Mouse (Mus musculus) adrenal gland, postnatal 14 days (tissue): Measurements from ENCODE around the gene Cped1. TPM values are rescaled to one million over a fixed set of nuclear protein-coding genes. Genes with fewer than 3 reads are reported as not detected.

Source experiments
- DNase-seq: peaks from one replicate; pipeline ENCODE4 v3.0.0; 2021; ENCODE audit warnings: mixed read lengths
- total RNA-seq: library from RNA; stranded (reverse); gene quantifications from 2 replicates; pipeline ENCODE4 v1.2.3, GENCODE M21; 2021

The Cped1 gene
- total RNA-seq, 1 experiment from 2014 or later: 31.3 TPM

DNA sequence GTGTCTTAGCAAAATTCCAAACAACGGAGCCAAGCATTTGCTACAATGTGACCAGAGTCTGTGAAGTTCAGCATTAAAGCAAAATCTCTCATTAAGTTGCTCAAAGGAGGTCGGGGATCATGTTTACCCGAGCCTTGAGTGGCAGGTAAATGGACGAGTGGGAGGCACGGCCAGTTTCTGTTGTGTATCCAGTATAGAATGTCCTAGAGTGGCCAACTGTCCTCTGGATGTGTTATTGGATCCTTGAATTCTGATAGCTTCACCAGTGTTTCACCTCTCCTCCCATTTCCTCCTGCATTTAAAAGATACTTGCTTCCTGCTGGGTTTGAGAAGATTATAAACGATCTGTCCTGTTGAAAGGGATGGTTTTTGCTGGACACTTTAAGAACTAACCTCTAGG is 14.4 kb downstream of the Cped1 start:
- no peak for DNase-seq

DNA sequence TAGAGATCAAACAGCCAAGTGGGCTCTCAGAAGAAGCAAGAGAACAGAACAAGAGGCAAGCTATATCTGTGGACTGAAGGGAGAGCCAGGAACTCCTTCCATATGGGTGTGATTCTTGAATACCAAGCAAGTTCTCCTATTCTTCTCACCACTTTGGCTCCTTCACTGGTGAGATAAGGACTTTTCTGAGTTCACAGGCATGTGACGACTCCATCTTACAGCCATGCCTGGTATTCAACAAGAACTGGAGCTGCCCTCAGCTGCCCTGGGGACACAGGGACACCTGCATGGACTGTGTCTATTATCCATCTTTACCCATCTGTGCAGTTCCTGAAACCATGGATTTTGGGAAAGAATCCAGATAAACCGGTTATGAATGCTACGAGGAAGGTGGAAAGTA is 15.2 kb downstream of the Cped1 start:
- DNase-seq: no peak

DNA sequence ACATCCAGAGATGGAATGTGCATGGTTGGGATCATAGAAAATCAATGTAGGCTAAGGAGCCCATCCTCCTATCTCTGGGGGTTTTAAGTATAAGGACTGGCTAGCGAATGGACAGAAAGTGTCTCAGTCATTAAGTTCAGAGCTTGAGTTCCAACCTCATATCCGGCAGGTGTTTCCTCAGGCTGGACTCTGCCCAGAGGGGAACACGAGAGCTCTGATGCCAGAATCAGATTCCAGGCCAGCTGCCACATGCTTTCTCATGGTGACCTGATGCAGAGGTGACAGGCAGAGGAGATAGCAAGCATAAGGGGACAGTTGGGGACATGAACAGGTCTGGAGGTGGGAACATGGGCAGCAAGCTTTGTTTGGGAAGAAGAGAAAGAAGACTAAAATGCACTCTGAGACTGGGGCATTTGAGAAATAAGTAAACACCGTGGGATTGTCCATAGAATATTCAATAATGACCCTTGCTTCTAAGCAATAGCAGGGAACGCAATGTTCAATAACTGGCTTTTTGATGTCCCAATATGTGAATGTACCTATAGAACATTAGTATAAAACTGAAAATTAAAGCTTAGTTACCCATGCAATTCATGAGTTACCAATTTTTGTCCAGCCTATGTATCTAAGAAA is 15.7 kb downstream of the Cped1 start:
- peak; percentile 66 for DNase-seq

DNA sequence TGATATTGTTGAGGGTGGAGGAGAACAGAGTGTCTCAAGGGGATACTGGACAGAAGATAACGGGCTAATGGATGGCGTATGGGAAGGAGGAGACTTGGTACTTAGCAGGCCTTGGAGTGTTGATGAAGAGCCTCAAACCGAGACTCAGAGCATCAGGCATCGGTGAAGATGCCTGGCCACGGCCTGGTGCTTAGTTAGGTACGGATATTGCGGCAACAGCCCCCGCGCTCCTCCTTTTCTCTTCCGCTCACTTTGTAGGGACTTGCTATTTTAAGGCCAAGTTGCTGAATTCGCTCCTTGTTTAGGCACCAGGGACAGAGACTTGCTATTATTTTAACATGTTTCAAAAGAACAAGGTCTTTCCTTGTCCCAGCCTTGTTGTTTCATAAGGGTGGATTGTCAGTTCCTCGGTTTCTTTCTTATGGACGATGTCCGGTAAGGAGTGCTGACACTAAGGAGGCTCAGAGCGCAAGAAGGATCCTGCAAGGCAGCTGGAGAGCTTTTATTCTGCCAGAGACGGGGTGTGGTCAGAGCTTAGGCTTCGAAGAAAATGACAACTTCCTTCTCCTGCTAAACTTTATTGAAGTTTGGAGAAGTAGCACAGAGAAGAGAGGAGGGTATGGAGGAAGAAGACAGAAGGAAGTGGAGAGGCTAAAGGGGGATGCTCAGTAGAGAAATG is 16.9 kb downstream of the Cped1 start:
- DNase-seq: no peak

DNA sequence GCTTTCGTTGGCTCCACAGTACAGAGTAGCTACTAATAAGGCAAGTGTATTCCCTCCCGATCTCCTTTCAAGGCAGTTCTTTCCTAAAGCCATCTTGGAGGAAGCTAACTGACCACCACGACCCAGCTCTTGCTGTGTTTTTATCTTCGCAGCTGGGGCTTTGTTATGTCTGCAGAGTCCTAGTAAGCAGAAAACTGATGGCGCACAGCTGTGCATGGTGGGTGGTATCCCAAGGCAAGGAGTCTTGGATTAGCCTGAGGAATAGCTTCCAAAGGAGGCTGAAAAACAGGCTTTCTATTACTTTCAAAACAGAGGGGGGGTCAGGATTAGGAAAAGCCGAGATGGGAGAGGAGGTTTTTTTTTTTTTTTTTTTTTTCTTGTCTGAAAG is 17.5 kb downstream of the Cped1 start:
- no peak for DNase-seq

DNA sequence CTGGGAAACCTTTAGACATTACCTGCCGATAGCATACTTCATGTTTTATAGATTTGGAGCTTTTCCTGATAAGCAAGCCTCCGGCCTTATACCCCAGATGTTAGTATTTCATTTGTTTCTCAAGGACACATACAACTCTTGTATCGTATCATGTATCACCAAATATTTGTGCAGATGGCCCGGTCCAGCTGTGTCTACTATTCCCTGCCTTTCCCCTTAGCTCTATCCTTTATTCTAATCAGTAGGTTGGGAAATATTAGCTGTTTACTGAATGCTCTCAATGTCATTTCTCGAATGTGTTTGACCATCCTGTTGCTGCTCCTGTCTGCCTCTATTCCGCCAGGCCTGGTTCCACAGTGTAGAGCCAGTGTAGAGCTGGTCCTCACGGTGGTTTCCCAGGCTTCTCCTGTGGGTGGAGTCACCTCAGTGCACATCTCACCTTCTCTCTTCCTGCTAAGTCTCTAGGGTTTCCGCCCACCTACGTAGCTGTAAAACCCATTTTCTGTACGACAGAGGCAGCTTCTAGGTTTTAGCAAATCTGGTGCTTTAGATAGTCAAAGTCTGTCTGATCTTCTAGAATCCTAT is 18.3 kb downstream of the Cped1 start:
- no peak for DNase-seq

DNA sequence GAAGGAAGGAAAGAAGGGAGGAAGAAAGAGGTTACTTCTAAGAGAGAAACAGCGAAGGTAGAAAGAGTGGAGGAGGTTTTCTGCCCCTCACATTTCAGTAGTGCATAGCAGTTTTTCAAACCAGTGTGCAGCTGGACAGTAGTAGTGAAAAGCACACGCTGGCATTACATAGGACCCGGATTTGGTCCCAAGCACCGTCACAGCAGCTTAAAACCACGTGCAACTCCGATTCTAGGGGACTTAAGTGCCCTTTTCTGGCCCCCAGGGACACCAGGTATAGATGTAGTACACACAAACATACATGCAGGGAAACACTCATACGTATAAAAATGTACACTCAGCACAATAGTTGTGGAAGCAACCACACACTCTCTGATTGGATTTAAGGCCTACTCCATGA is 22.6 kb downstream of the Cped1 start:
- no peak for DNase-seq

DNA sequence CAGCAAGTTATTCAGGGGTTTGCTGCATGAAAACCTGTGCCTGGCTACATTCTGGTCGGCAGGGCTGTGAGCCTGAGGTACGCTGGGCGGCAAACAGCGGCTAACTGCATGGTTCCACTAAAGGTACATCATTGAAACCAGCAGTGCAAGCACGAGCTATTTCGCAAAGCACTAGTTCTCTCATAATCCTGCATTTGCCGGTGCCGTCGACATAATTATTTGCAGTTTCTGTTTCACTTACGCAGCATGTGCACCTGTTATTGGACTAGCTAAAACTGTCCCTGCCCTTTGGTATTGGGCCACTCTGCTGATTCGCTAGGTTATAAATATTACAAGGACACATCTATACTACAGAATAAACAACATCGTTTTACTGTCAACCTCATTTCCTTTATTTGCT is 24.5 kb downstream of the Cped1 start:
- DNase-seq: no peak

DNA sequence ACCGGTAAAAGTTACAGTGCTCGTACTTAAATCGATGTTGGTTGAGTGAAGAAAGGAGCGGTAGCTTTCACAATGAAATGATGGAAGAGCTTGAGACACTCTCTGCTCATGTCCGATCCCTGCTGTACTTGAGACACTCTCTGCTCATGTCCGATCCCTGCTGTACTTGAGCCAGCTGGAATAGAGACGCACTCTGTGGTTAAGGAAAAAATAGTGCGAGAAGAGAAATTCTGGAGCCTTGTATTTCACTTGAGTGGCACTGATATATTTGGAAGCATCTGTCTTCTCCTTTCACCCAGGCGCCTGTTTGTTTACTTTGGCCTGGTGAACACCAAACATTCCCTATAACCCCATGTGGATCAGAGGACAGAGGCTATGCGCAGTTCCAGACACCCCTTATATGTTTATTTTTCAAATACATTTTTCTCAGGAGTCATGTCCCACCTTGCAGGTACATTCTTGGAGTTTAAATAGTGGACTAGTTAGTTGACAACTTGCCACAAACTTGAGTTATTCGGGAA is 25.1 kb downstream of the Cped1 start:
- no peak for DNase-seq

DNA sequence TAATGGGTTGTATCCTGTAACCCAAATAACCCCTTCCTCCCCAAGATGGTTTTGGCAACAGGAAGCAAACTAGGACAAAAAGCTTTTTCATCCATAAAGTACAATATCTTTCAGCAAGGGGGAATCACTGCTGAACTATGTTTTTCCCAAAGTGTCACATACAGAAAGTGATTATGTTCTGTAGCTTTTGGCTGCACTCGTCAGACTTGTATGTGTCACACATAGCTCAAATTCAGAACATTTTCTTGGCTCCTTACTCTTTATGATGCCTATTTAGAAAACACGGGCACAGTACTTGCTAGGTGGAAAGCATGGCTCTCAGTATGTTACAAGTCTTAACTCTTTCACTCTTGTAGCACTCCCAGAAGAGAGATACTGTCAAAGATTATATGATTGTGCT is 25.8 kb downstream of the Cped1 start:
- DNase-seq: no peak

DNA sequence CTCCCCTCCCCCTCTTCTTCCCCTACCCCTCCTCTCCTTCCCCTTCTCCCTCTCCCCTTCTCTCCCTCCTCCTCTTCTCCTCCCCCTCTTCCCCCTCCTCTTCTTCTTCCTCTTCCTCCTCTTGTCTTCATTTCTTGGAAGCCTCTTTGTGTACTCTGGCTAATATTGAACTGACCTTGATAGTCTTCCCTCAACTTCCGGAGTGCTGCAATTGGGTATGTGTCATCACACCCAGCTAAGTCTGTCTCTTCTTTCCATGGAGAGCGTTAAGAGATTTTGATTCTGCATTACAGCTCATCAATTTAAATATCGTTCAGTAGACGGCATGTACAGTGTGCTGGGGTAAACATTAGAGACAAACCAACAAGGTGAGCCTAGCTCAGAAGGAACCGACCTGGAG is 26.4 kb downstream of the Cped1 start:
- DNase-seq: peak; percentile 40

DNA sequence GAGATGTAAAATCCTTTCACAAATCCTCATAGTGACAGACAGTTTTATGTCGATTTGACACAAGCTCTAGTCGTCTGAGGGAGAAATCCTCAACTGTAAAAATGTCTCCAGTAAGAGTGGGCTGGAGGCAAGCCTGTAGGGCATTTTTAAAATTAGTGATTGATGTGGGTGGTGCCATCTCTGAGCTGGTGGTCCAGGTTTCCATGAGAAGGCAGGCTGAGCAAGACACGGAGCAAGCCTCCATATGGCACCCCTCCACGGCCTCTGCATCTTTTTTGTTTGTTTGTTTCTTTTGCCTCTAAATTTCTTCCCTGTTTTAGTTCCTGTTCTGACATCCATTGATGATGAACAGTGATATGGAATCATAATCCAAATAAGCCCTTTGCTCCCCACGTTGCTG is 26.8 kb downstream of the Cped1 start:
- DNase-seq: no peak

DNA sequence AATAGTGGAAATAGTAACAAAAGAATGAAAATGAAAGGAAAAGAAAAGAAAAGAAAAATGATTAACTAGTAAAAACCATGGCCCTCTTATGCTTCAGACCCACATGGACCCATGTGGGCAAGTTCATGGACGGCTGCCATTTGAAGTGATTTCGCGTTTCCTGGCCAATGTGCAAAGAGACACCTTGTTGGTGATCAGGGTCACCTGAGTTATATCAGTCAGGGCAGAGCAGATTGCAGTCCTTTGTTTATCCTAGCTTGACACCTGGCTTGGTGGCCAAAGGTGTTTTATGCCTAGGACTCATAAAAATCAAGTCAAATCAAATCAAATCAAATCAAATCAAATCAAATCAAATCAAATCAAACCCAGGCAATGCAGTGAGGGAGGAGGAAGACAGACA is 27.7 kb downstream of the Cped1 start:
- no peak for DNase-seq

DNA sequence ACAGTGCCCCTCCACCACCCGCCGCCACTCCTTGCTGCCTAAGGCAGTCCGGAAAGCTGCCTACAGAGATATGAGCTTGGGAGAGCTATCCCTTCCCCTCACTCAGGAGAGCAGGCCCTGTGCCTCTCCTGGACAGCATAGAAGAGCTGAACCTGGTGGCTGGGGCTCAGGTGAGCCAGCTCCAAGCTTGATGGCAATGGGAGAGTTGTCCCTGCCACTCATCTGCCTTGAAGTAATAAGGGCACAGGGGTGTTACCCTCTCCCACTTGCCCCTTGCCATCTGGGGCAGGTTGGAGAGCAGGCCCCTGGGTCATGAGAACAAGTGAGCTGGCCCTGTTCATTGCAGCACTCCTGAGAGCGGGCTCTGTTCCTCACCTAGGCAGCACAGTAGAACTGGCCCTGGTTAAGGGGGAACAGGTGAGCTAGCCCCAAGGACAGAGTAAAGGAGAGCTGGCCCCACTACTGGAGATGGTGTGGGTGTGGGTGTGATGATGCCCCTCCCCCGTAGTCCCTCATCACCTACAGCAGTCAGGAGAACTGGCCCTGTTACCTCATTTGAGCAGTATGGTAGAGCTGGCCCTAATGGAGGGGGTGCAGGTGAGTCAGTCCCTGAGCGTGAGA is 28.7 kb downstream of the Cped1 start:
- DNase-seq: no peak

DNA sequence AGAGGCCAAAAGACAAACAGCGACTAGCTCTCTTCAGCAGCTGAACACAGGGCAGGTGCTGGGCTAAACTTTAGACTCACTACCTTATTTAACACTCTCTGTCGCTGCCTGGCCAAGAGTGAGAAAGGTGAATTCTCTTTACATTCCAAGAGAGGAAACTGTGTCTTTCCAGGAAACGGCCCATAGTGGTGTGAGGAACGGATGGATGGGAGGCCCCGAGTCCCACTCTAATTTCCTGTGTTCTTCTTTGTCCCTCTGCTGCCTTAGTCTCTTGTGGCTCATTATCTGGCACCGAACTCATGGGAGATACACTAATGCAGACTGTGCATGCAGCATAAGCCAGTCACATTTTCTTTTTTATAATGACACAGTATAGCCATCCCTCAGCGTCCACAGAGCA is 31.9 kb downstream of the Cped1 start:
- DNase-seq: no peak

DNA sequence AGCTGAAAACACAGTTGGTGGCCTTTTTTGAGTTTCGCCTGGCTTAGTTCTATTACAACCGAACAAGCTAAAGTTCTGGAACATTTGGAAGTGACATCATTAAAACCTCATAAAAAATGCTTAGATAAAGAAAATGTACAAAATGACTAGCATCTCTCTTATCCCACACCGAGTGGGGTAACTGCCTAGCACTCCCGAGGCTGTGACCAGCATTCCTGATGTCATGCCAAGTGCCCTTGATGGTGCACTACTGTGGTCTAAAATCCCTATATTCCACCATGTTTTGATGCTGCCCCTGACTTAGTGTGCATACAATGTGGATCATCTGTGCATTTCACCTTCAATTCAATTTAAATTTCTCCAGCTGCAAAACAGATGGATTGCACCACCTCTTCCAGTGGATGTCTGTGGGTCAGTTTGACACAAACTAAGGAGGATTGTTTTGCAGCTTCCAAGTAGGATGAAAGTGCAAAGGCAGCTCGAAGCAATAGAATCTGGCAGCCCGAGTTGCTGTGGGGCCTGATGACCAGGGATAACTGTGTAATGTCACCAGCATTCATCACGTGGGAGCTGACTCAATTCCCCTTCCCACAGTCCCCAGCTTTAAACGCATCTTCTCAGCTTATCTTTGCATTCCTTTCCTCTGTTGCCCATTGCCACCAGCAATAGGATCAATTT is 33.2 kb downstream of the Cped1 start:
- DNase-seq: no peak

DNA sequence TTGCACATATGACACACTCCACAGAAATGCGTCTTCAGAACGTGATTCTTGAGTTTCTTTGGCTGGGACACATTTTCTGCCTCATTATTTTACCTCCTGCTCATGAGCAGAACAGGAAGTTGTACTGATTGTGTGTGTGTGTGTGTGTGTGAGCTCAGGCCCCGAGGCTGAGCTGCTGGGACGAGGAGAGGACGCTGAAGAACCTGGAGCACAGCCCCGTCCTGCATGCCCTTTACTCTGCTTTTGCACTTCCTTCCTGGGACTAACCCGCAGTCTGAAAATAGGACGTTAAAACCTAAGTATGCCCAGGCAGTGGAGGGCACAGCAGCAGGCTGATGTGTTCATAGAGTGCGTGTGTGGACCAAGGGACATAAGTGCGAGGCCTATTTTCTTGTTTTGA is 33.9 kb downstream of the Cped1 start:
- DNase-seq: peak; percentile 43

DNA sequence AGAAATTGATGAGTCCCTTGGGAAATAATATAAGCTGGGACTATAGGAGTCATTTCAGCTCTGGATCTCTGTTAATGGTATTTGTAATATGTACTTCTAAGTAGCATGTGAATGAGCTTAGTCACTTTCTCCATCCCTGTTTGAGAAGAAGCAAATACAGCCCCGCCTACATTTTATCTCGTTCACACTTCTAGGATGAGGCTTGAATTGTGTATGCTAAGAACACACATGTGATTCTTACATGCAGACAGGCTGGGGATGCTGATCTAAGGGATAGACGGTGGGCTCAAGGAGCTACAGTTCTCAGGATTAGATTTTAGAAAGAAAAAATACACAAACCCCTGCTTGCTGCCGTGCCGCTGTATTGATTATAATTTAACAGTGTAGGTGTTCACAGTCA is 35.0 kb downstream of the Cped1 start:
- no peak for DNase-seq

DNA sequence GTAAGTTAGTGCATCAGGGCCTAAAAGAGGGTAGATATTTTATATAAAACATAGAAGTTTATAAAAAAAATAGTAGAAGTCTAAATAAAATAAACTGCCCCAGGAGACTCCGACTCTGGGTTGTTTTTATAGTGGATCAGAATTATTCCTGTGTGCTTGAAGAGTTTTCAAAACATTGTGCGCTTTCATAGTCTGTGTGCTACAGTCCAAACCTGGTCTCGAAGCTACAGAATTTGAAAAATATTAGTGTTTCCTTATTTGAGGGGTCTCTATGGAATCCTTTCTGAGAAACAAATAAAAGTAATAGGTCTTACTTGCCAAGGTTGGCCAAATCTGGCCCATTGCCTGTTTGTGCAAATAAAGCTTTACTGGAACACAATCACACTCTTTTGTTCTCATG is 35.6 kb downstream of the Cped1 start:
- no peak for DNase-seq

DNA sequence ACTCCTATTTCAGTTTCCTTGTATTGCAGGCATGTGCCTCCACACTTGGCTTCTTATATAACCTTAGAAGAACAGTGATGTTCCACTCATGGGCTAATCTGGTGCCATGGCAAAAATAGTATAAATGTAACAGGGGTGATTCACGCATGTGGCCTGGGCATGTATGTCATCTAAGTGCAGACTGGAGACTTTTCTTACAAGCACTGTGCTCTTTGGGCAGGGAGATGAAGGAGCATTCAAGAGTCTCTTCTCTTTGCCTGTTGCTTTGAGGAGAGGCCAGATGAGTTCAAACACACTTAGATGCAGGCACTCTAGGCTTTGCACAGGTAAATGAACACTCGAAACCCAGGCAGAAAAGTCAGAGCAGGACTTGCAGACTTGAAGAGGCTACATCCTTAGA is 38.5 kb downstream of the Cped1 start:
- DNase-seq: no peak

DNA sequence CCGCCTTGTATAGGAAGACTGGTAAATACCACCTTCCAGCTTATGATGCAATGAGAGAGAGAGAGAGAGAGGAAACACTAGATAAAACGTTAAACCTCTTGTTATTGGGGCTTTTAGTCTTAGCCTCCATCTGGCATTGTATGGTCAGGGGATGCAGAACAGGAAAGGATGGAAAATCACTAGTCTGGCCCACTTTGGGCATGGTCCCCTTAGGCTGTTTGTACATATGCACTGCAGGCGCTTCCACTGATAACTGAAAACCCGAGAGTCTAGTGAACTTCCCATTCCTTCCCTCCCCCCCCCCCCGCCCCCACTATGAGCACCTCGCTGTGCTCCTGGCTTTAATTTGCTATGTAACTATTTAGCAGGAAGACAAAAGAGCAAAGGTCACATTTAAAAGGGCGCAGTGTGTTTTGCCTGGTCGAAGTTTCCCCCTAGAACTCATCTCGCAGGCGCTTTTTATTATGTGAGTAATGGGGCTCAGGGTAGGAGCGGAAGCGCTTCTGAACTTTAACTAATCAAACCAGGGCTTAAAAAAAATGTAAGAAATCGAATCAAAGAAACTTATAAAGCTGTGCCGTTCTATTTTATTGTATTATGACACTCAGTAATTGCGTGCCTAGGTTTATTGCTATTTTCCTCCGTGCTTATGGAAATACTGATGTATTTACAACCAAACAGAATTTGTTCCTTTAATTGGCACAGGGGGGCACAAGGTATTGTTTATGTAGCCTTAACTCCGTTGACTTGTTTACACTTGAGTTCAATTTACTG is 40.1 kb downstream of the Cped1 start:
- no peak for DNase-seq

DNA sequence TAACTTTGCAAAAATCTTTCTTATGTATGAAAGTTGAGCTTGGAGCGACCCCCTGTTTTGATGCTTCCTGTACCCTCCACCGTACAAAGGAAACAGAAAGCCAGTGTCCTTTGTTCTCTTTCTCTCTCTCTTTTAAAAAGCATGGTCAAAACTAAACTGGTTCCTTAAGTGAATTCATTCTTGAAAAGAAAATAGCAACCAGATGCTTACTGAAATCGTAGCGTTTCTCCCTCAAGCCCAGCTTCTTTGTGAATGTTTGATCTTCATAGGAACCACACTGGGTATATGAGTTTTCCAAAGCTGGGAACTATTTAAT is 40.6 kb downstream of the Cped1 start:
- DNase-seq: no peak
